Mouse (Mus musculus): Measurements from ENCODE around the gene Snx10.

DNA sequence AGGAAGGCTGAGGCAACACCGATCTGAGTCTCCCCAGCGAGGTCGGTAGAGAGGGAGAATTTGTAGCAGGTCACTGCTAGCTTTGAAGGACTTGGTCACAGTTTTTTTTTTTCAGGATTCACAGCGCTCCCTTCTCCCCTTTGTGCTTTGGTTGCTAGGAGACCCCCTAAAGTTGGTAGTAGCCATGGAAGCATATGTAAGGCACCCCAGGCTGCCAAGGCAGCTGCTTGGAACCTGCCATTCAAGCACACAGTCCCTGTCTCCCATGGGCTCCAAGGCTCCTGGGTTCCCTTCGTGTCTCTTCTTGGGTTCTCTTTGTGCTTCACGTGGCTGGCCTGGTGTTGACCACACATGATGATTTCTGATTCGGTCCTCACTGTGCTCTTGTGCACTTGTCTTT is 5.8 kb downstream of the Snx10 start:
- TF ChIP-seq CTCF (conservative IDR thresholded peaks at IDR 0.05; ENCODE audit: insufficient read depth, insufficient read length, low read depth, low read length) (no peak), POLR2A (IDR thresholded peaks at IDR 0.05; ENCODE audit: low read depth, low read length) (no peak)

Data from kidney, adult 2 months (tissue).